Mouse (Mus musculus): ENCODE data around the gene March10. TPM values are rescaled to one million over a fixed set of nuclear protein-coding genes. Genes with fewer than 3 reads are reported as not detected.

The March10 gene
- polyA plus RNA-seq, 1 experiment from 2014 or later, result not detected

GRCm38 (mm10) chr11:105495591-105496270, 39.2 kb upstream of the March10 start:
- Histone ChIP-seq H3K4me2 (replicated peaks; ENCODE audit: low read depth) (peak overlapping the region; percentile 15), H3K36me3 (ENCODE audit: control insufficient read depth, insufficient read depth, low read length) (no peaks in the 10 kb centered on the region)

GRCm38 (mm10) chr11:105494786-105495369, 38.3 kb upstream of the March10 start:
- Histone ChIP-seq H3K4me3 (ENCODE audit: low read depth, low read length) (no peak overlapping the region), H3K9ac (ENCODE audit: low read length) (no peak overlapping the region), H3K36me3 (ENCODE audit: control insufficient read depth, insufficient read depth, low read length) (no peaks in the 10 kb centered on the region), H3K9me3 (ENCODE audit: control insufficient read depth, low read length) (no peaks in the 10 kb centered on the region), H3K27me3 (ENCODE audit: control insufficient read depth, insufficient read depth, low read length) (no peaks in the 10 kb centered on the region), H3K27ac (replicated peaks) (no peak overlapping the region), H3K4me2 (replicated peaks; ENCODE audit: low read depth) (no peak overlapping the region), H3K4me1 (replicated peaks; ENCODE audit: control insufficient read depth, insufficient read depth) (no peaks in the 10 kb centered on the region)
- ATAC-seq (ENCODE audit: low FRiP score, low TSS enrichment) (no peak), DNase-seq (ENCODE audit: low spot score) (no peak)
- no peak for TF ChIP-seq EP300 (optimal IDR thresholded peaks at IDR 0.05)
- TF ChIP-seq CTCF (IDR thresholded peaks at IDR 0.05; ENCODE audit: low read depth), result peak; percentile 12; the same call in 1 of the 2 replicates
- WGBS, result 60% methylated on average over 6 of the region's 6 CpGs

More at GRCm38 (mm10) chr11:105495591-105496270, 39.2 kb upstream of the March10 start:
- Histone ChIP-seq H3K9ac (ENCODE audit: low read length) (no peak overlapping the region), H3K9me3 (ENCODE audit: control insufficient read depth, low read length) (no peaks in the 10 kb centered on the region), H3K4me1 (replicated peaks; ENCODE audit: control insufficient read depth, insufficient read depth) (no peaks in the 10 kb centered on the region), H3K27ac (replicated peaks) (no peak overlapping the region), H3K4me3 (ENCODE audit: low read depth, low read length) (no peak overlapping the region), H3K27me3 (ENCODE audit: control insufficient read depth, insufficient read depth, low read length) (no peaks in the 10 kb centered on the region)
- no peak for DNase-seq (ENCODE audit: low spot score)
- WGBS, result 48% methylated on average over 18 of the region's 18 CpGs
- TF ChIP-seq EP300 (optimal IDR thresholded peaks at IDR 0.05), result no peak
- no peak for TF ChIP-seq CTCF (IDR thresholded peaks at IDR 0.05; ENCODE audit: low read depth)
- no peak for ATAC-seq (ENCODE audit: low FRiP score, low TSS enrichment)

GRCm38 (mm10) chr11:105492392-105492791, 35.9 kb upstream of the March10 start:
- no peak for ATAC-seq (ENCODE audit: low FRiP score, low TSS enrichment)
- Histone ChIP-seq H3K9me3 (ENCODE audit: control insufficient read depth, low read length) (no peaks in the 10 kb centered on the region), H3K27ac (replicated peaks) (no peak overlapping the region), H3K36me3 (ENCODE audit: control insufficient read depth, insufficient read depth, low read length) (no peaks in the 10 kb centered on the region), H3K27me3 (ENCODE audit: control insufficient read depth, insufficient read depth, low read length) (no peaks in the 10 kb centered on the region), H3K4me1 (replicated peaks; ENCODE audit: control insufficient read depth, insufficient read depth) (no peaks in the 10 kb centered on the region), H3K4me3 (ENCODE audit: low read depth, low read length) (no peak overlapping the region), H3K4me2 (replicated peaks; ENCODE audit: low read depth) (no peak overlapping the region), H3K9ac (ENCODE audit: low read length) (no peak overlapping the region)
- TF ChIP-seq CTCF (IDR thresholded peaks at IDR 0.05; ENCODE audit: low read depth), result no peak
- TF ChIP-seq EP300 (optimal IDR thresholded peaks at IDR 0.05), result no peak
- 74% methylated on average over 4 of the region's 4 CpGs for WGBS
- DNase-seq (ENCODE audit: low spot score), result no peak

- no peak for DNase-seq (ENCODE audit: low spot score)
- Histone ChIP-seq H3K27me3 (ENCODE audit: control insufficient read depth, insufficient read depth, low read length) (no peaks in the 10 kb centered on the region), H3K9me3 (ENCODE audit: control insufficient read depth, low read length) (no peaks in the 10 kb centered on the region), H3K4me2 (replicated peaks; ENCODE audit: low read depth) (no peak overlapping the region), H3K36me3 (ENCODE audit: control insufficient read depth, insufficient read depth, low read length) (no peaks in the 10 kb centered on the region), H3K27ac (replicated peaks) (no peak overlapping the region), H3K9ac (ENCODE audit: low read length) (no peak overlapping the region), H3K4me3 (ENCODE audit: low read depth, low read length) (no peak overlapping the region), H3K4me1 (replicated peaks; ENCODE audit: control insufficient read depth, insufficient read depth) (no peaks in the 10 kb centered on the region)
- ATAC-seq (ENCODE audit: low FRiP score, low TSS enrichment), result no peak
- 78% methylated on average over 5 of the region's 5 CpGs for WGBS
- TF ChIP-seq EP300 (optimal IDR thresholded peaks at IDR 0.05) (no peak), CTCF (IDR thresholded peaks at IDR 0.05; ENCODE audit: low read depth) (no peak)
Measured at GRCm38 (mm10) chr11:105490971-105491370, 34.4 kb upstream of the March10 start.

GRCm38 (mm10) chr11:105485412-105485811, 28.9 kb upstream of the March10 start:
- Histone ChIP-seq H3K27ac (replicated peaks) (no peak overlapping the region), H3K36me3 (ENCODE audit: control insufficient read depth, insufficient read depth, low read length) (no peaks in the 10 kb centered on the region), H3K4me3 (ENCODE audit: low read depth, low read length) (no peak overlapping the region), H3K4me2 (replicated peaks; ENCODE audit: low read depth) (no peak overlapping the region), H3K4me1 (replicated peaks; ENCODE audit: control insufficient read depth, insufficient read depth) (no peaks in the 10 kb centered on the region), H3K9ac (ENCODE audit: low read length) (no peak overlapping the region), H3K9me3 (ENCODE audit: control insufficient read depth, low read length) (no peaks in the 10 kb centered on the region), H3K27me3 (ENCODE audit: control insufficient read depth, insufficient read depth, low read length) (no peaks in the 10 kb centered on the region)
- WGBS, result 78% methylated on average over 6 of the region's 6 CpGs
- no peak for ATAC-seq (ENCODE audit: low FRiP score, low TSS enrichment)
- DNase-seq (ENCODE audit: low spot score), result no peak
- TF ChIP-seq CTCF (IDR thresholded peaks at IDR 0.05; ENCODE audit: low read depth) (no peak), EP300 (optimal IDR thresholded peaks at IDR 0.05) (no peak)

GRCm38 (mm10) chr11:105484993-105485392, 28.5 kb upstream of the March10 start:
- TF ChIP-seq EP300 (optimal IDR thresholded peaks at IDR 0.05) (no peak), CTCF (IDR thresholded peaks at IDR 0.05; ENCODE audit: low read depth) (no peak)
- ATAC-seq (ENCODE audit: low FRiP score, low TSS enrichment) (no peak), DNase-seq (ENCODE audit: low spot score) (no peak)
- WGBS, result 71% methylated on average over 6 of the region's 6 CpGs
- Histone ChIP-seq H3K4me1 (replicated peaks; ENCODE audit: control insufficient read depth, insufficient read depth) (no peaks in the 10 kb centered on the region), H3K9ac (ENCODE audit: low read length) (no peak overlapping the region), H3K27me3 (ENCODE audit: control insufficient read depth, insufficient read depth, low read length) (no peaks in the 10 kb centered on the region), H3K4me3 (ENCODE audit: low read depth, low read length) (no peak overlapping the region), H3K36me3 (ENCODE audit: control insufficient read depth, insufficient read depth, low read length) (no peaks in the 10 kb centered on the region), H3K9me3 (ENCODE audit: control insufficient read depth, low read length) (no peaks in the 10 kb centered on the region), H3K27ac (replicated peaks) (no peak overlapping the region), H3K4me2 (replicated peaks; ENCODE audit: low read depth) (no peak overlapping the region)

Measured in stomach, postnatal 0 days (tissue).